ENCODE assay signal across 28 mouse cellular contexts in genomic region chr17:44633607-44634415, GRCm38 (mm10).
DNase-seq lines count a peak whose midpoint lies in the region; ATAC-seq lines count a peak whose summit lies in the region.
"Had no signal": no experiment of that assay in that cellular context is flagged by ENCODE, and none has a peak within 500 bp of the region (broad histone marks: within the 10 kb centered on the region; RNA-seq: fewer than 3 reads in every experiment).

No protein-coding gene starts in this region.

- H3K9ac ChIP-seq in forebrain, embryonic 14.5 days (ENCODE audit: low read length), result no peak overlapping the region
- H3K9ac ChIP-seq in midbrain, embryonic 12.5 days (replicated peaks), result no peak overlapping the region
- H3K9ac ChIP-seq: forebrain, postnatal 0 days; heart, embryonic 15.5 days; hindbrain, embryonic 13.5 days; liver, embryonic 15.5 days; lung, embryonic 14.5 days; neural tube, embryonic 15.5 days had no signal

- H3K9me3 ChIP-seq in forebrain, embryonic 14.5 days (replicated peaks; ENCODE audit: control insufficient read depth, low read length), result no peaks in the 10 kb centered on the region
- no peaks in the 10 kb centered on the region for H3K9me3 ChIP-seq in forebrain, embryonic 10.5 days
- H3K9me3 ChIP-seq in midbrain, embryonic 12.5 days, result no peaks in the 10 kb centered on the region
- no peaks in the 10 kb centered on the region for H3K9me3 ChIP-seq in midbrain, embryonic 10.5 days (replicated peaks)
- H3K9me3 ChIP-seq in embryonic facial prominence, embryonic 10.5 days, result no peaks in the 10 kb centered on the region
- H3K9me3 ChIP-seq: heart, embryonic 15.5 days; hindbrain, embryonic 13.5 days; liver, embryonic 15.5 days; neural tube, embryonic 15.5 days had no signal

- no peaks in the 10 kb centered on the region for H3K4me1 ChIP-seq in forebrain, embryonic 14.5 days (ENCODE audit: control insufficient read depth, insufficient read depth, low read length)
- peaks cover 14% of the 10 kb centered on the region for H3K4me1 ChIP-seq in forebrain, embryonic 10.5 days
- H3K4me1 ChIP-seq in midbrain, embryonic 12.5 days, result peaks cover 3% of the 10 kb centered on the region; the same call in 1 of the 2 replicates
- peaks cover 10% of the 10 kb centered on the region; the same call in 1 of the 2 replicates for H3K4me1 ChIP-seq in midbrain, embryonic 10.5 days
- peaks cover 29% of the 10 kb centered on the region; the same call in 1 of the 2 replicates for H3K4me1 ChIP-seq in embryonic facial prominence, embryonic 10.5 days

- no peak overlapping the region for H3K4me3 ChIP-seq in forebrain, embryonic 14.5 days (ENCODE audit: low read depth, low read length)
- H3K4me3 ChIP-seq in forebrain, embryonic 10.5 days, result no peak overlapping the region
- no peak overlapping the region for H3K4me3 ChIP-seq in midbrain, embryonic 12.5 days
- H3K4me3 ChIP-seq in midbrain, embryonic 10.5 days, result no peak overlapping the region
- H3K4me3 ChIP-seq in embryonic facial prominence, embryonic 10.5 days, result no peak overlapping the region
- H3K4me3 ChIP-seq: heart, embryonic 15.5 days; hindbrain, embryonic 13.5 days; liver, embryonic 15.5 days; neural tube, embryonic 15.5 days had no signal

- intact Hi-C loops in heart, postnatal 14 days (cut with DNase I), result no loop called here

- no peak overlapping the region for H3K27ac ChIP-seq in forebrain, embryonic 14.5 days (ENCODE audit: low read depth, low read length)
- no peak overlapping the region for H3K27ac ChIP-seq in forebrain, embryonic 10.5 days
- H3K27ac ChIP-seq in midbrain, embryonic 12.5 days (replicated peaks), result no peak overlapping the region
- no peak overlapping the region for H3K27ac ChIP-seq in midbrain, embryonic 10.5 days (replicated peaks)
- no peak overlapping the region; the same call in 1 of the 2 replicates for H3K27ac ChIP-seq in embryonic facial prominence, embryonic 10.5 days (replicated peaks)
- H3K27ac ChIP-seq: heart, embryonic 15.5 days; hindbrain, embryonic 13.5 days; liver, embryonic 15.5 days; neural tube, embryonic 15.5 days; stomach, postnatal 0 days had no signal

- DNase-seq in forebrain, embryonic 14.5 days (ENCODE audit: low spot score), result peak; percentile 20
- DNase-seq in forebrain, embryonic 10.5 days (ENCODE audit: extremely low spot score, low spot score), result no peak
- DNase-seq in midbrain, embryonic 10.5 days (ENCODE audit: low spot score), result no peak
- DNase-seq in embryonic facial prominence, embryonic 10.5 days (ENCODE audit: low spot score), result peak; percentile 21
- DNase-seq in retina, embryonic 14.5 days (ENCODE audit: low spot score), result peak; percentile 51
- no peak for DNase-seq in adrenal gland, postnatal 14 days
- DNase-seq in heart, postnatal 14 days, result no peak
- DNase-seq: adrenal gland, adult 2 months; cerebellum, adult 8-10 months; cerebellum, postnatal 25 days; forebrain, postnatal 0 days; gastrocnemius, postnatal 10 days; heart, postnatal 4 days; kidney, adult 11 months; kidney, postnatal 36 days; layer of hippocampus, postnatal 36 days; lung, embryonic 14.5 days; lung, postnatal 14 days; right cerebral cortex, adult 18-20 months; right cerebral cortex, postnatal 4 days; thymus, adult 18-20 months; thymus, postnatal 36 days had no signal

- ATAC-seq in forebrain, embryonic 14.5 days, result peak; percentile 58
- peak; percentile 68; the same call in 1 of the 2 replicates for ATAC-seq in midbrain, embryonic 12.5 days (ENCODE audit: low FRiP score, low read depth)
- ATAC-seq: forebrain, postnatal 0 days had no signal

- H3K36me3 ChIP-seq in forebrain, embryonic 14.5 days (ENCODE audit: control insufficient read depth, insufficient read depth, low read length), result no peaks in the 10 kb centered on the region
- H3K36me3 ChIP-seq in forebrain, embryonic 10.5 days (replicated peaks), result no peaks in the 10 kb centered on the region
- H3K36me3 ChIP-seq in midbrain, embryonic 12.5 days, result no peaks in the 10 kb centered on the region
- H3K36me3 ChIP-seq in midbrain, embryonic 10.5 days, result no peaks in the 10 kb centered on the region
- H3K36me3 ChIP-seq in embryonic facial prominence, embryonic 10.5 days (replicated peaks), result no peaks in the 10 kb centered on the region
- H3K36me3 ChIP-seq: heart, embryonic 15.5 days; hindbrain, embryonic 13.5 days; liver, embryonic 15.5 days; neural tube, embryonic 15.5 days had no signal

- H3K4me2 ChIP-seq in forebrain, embryonic 14.5 days (ENCODE audit: low read length), result no peak overlapping the region
- no peak overlapping the region for H3K4me2 ChIP-seq in midbrain, embryonic 12.5 days (replicated peaks)
- H3K4me2 ChIP-seq: heart, embryonic 15.5 days; hindbrain, embryonic 13.5 days; liver, embryonic 15.5 days; lung, embryonic 14.5 days; neural tube, embryonic 15.5 days had no signal

- 68% methylated on average over 14 of the region's 14 CpGs for WGBS in forebrain, embryonic 14.5 days
- WGBS in forebrain, embryonic 10.5 days, result 86% methylated on average over 14 of the region's 14 CpGs
- 67% methylated on average over 14 of the region's 14 CpGs for WGBS in midbrain, embryonic 12.5 days
- WGBS in midbrain, embryonic 10.5 days, result 79% methylated on average over 14 of the region's 14 CpGs
- 71% methylated on average over 14 of the region's 14 CpGs for WGBS in embryonic facial prominence, embryonic 10.5 days

- H3K27me3 ChIP-seq in forebrain, embryonic 14.5 days (replicated peaks; ENCODE audit: control insufficient read depth, insufficient read depth, low read length), result no peaks in the 10 kb centered on the region
- peaks cover 10% of the 10 kb centered on the region for H3K27me3 ChIP-seq in forebrain, embryonic 10.5 days (ENCODE audit: poor library complexity, severe bottlenecking)
- peaks cover 4% of the 10 kb centered on the region; the same call in 1 of the 2 replicates for H3K27me3 ChIP-seq in midbrain, embryonic 12.5 days
- peaks cover 13% of the 10 kb centered on the region; the same call in 1 of the 2 replicates for H3K27me3 ChIP-seq in midbrain, embryonic 10.5 days (ENCODE audit: low read depth, poor library complexity, severe bottlenecking)
- peaks cover 6% of the 10 kb centered on the region; the same call in 1 of the 2 replicates for H3K27me3 ChIP-seq in embryonic facial prominence, embryonic 10.5 days (replicated peaks; ENCODE audit: low read depth, poor library complexity, severe bottlenecking)
- H3K27me3 ChIP-seq: heart, embryonic 15.5 days; hindbrain, embryonic 13.5 days; liver, embryonic 15.5 days; neural tube, embryonic 15.5 days had no signal

Comparison
In these comparisons a context has a peak if more than half of its experiments do, and no peak if none do; other contexts are left out.
1. DNase-seq: peak in forebrain, embryonic 14.5 days (single experiment), embryonic facial prominence, embryonic 10.5 days (single experiment) and retina, embryonic 14.5 days (single experiment); none in forebrain, embryonic 10.5 days (single experiment), midbrain, embryonic 10.5 days (single experiment), adrenal gland, postnatal 14 days (single experiment) and heart, postnatal 14 days (0 of 2).